30 mouse cellular contexts compared by ENCODE assay signal in genomic region chr3:38466880-38467405, GRCm38 (mm10). TPM values are rescaled to one million over a fixed set of nuclear protein-coding genes. Genes with fewer than 3 reads are reported as not detected.
DNase-seq lines count a peak whose midpoint lies in the region; ATAC-seq lines count a peak whose summit lies in the region.
"Had no signal": no experiment of that assay in that cellular context is flagged by ENCODE, and none has a peak within 500 bp of the region (broad histone marks: within the 10 kb centered on the region; RNA-seq: fewer than 3 reads in every experiment).

No protein-coding gene starts in this region.

- 59% methylated on average over 8 of the region's 8 CpGs for WGBS in embryonic facial prominence, embryonic 13.5 days
- WGBS in embryonic facial prominence, embryonic 10.5 days, result 62% methylated on average over 8 of the region's 8 CpGs
- 78% methylated on average over 8 of the region's 8 CpGs for WGBS in limb, embryonic 13.5 days
- WGBS in kidney, embryonic 16.5 days, result 82% methylated on average over 8 of the region's 8 CpGs

- ATAC-seq in embryonic facial prominence, embryonic 13.5 days (ENCODE audit: insufficient number of reproducible peaks, insufficient read depth, low FRiP score, low TSS enrichment, low read depth), result no peak
- ATAC-seq in limb, embryonic 13.5 days (ENCODE audit: low FRiP score, low read depth), result no peak
- ATAC-seq in granulocyte monocyte progenitor cell, adult 5-6 weeks (replicated peaks; ENCODE audit: poor library complexity, severe bottlenecking), result no peak
- ATAC-seq in kidney, embryonic 16.5 days (ENCODE audit: low FRiP score, low TSS enrichment), result no peak
- ATAC-seq: forebrain, embryonic 13.5 days; liver, embryonic 12.5 days had no signal

- 0 out of 2 replicates have a peak overlapping the region, but pooled peaks have one; percentile 27 for H3K9ac ChIP-seq in embryonic facial prominence, embryonic 13.5 days
- no peak overlapping the region for H3K9ac ChIP-seq in limb, embryonic 13.5 days
- no peak overlapping the region for H3K9ac ChIP-seq in kidney, embryonic 16.5 days (replicated peaks; ENCODE audit: low read length)
- H3K9ac ChIP-seq: forebrain, embryonic 13.5 days; hindbrain, embryonic 14.5 days; liver, embryonic 12.5 days had no signal

- no peaks in the 10 kb centered on the region for H3K27me3 ChIP-seq in embryonic facial prominence, embryonic 13.5 days
- H3K27me3 ChIP-seq in embryonic facial prominence, embryonic 10.5 days (replicated peaks; ENCODE audit: low read depth, poor library complexity, severe bottlenecking), result no peaks in the 10 kb centered on the region
- H3K27me3 ChIP-seq in limb, embryonic 13.5 days, result no peaks in the 10 kb centered on the region
- H3K27me3 ChIP-seq in kidney, embryonic 16.5 days (ENCODE audit: insufficient read depth, low read length), result no peaks in the 10 kb centered on the region
- H3K27me3 ChIP-seq: forebrain, embryonic 13.5 days; liver, embryonic 12.5 days had no signal

- peaks cover 49% of the 10 kb centered on the region for H3K36me3 ChIP-seq in embryonic facial prominence, embryonic 13.5 days
- H3K36me3 ChIP-seq in embryonic facial prominence, embryonic 10.5 days (replicated peaks), result peaks cover 70% of the 10 kb centered on the region
- peaks cover 44% of the 10 kb centered on the region for H3K36me3 ChIP-seq in limb, embryonic 13.5 days
- peaks cover 26% of the 10 kb centered on the region for H3K36me3 ChIP-seq in kidney, embryonic 16.5 days (ENCODE audit: insufficient read depth, low read length)
- H3K36me3 ChIP-seq: G1E had no signal

- no peaks in the 10 kb centered on the region for H3K9me3 ChIP-seq in embryonic facial prominence, embryonic 13.5 days
- H3K9me3 ChIP-seq in embryonic facial prominence, embryonic 10.5 days, result no peaks in the 10 kb centered on the region
- H3K9me3 ChIP-seq in limb, embryonic 13.5 days, result no peaks in the 10 kb centered on the region; the same call in 1 of the 2 replicates
- H3K9me3 ChIP-seq in kidney, embryonic 16.5 days (ENCODE audit: low read length), result no peaks in the 10 kb centered on the region
- H3K9me3 ChIP-seq: forebrain, embryonic 13.5 days; G1E; liver, embryonic 12.5 days had no signal

- peaks cover 19% of the 10 kb centered on the region for H3K4me1 ChIP-seq in embryonic facial prominence, embryonic 13.5 days
- 0 out of 2 replicates have a peak, but pooled peaks cover 5% of the 10 kb centered on the region for H3K4me1 ChIP-seq in embryonic facial prominence, embryonic 10.5 days
- peaks cover 13% of the 10 kb centered on the region; the same call in 1 of the 2 replicates for H3K4me1 ChIP-seq in limb, embryonic 13.5 days
- no peaks in the 10 kb centered on the region for H3K4me1 ChIP-seq in kidney, embryonic 16.5 days (ENCODE audit: insufficient read depth, low read length)
- H3K4me1 ChIP-seq: liver, embryonic 12.5 days had no signal

- DNase-seq in embryonic facial prominence, embryonic 10.5 days (ENCODE audit: low spot score), result no peak
- DNase-seq in layer of hippocampus, adult 9-11 months, result peak; percentile 15
- no peak for DNase-seq in layer of hippocampus, postnatal 10 days (ENCODE audit: low spot score in 2 of 2)
- peak; percentile 31 for DNase-seq in NIH3T3 (ENCODE audit: low read depth)
- DNase-seq: adrenal gland, postnatal 25 days; cerebellum, adult 18-20 months; cerebellum, postnatal 10 days; gastrocnemius, postnatal 14 days; heart, adult 11 months; heart, postnatal 36 days; kidney, adult 9 months; kidney, postnatal 14 days; lung, adult 18-20 months; lung, postnatal 10 days; midbrain, embryonic 14.5 days; right cerebral cortex, adult 18-20 months; spleen, adult 18-20 months; thymus, adult 2 months; thymus, postnatal 36 days had no signal

- no peak overlapping the region for H3K4me3 ChIP-seq in embryonic facial prominence, embryonic 13.5 days
- H3K4me3 ChIP-seq in embryonic facial prominence, embryonic 10.5 days, result no peak overlapping the region
- H3K4me3 ChIP-seq in limb, embryonic 13.5 days, result no peak overlapping the region
- no peak overlapping the region for H3K4me3 ChIP-seq in kidney, embryonic 16.5 days (ENCODE audit: low read length)
- H3K4me3 ChIP-seq: erythroblast, embryonic 14.5 days; forebrain, embryonic 13.5 days; left cerebral cortex, adult 2 months; liver, embryonic 12.5 days had no signal

- peak overlapping the region; percentile 16; the same call in 1 of the 2 replicates for H3K27ac ChIP-seq in embryonic facial prominence, embryonic 13.5 days
- no peak overlapping the region for H3K27ac ChIP-seq in embryonic facial prominence, embryonic 10.5 days (replicated peaks)
- peak overlapping the region; percentile 10; the same call in 1 of the 2 replicates for H3K27ac ChIP-seq in limb, embryonic 13.5 days
- no peak overlapping the region for H3K27ac ChIP-seq in kidney, embryonic 16.5 days (ENCODE audit: low read length)
- H3K27ac ChIP-seq: forebrain, embryonic 13.5 days; hindbrain, embryonic 14.5 days; left cerebral cortex, adult 2 months; liver, embryonic 12.5 days had no signal

- no peak overlapping the region for H3K4me2 ChIP-seq in embryonic facial prominence, embryonic 13.5 days
- no peak overlapping the region for H3K4me2 ChIP-seq in limb, embryonic 13.5 days (replicated peaks)
- H3K4me2 ChIP-seq in kidney, embryonic 16.5 days (replicated peaks; ENCODE audit: low read depth, low read length), result no peak overlapping the region
- H3K4me2 ChIP-seq: forebrain, embryonic 13.5 days; heart, embryonic 11.5 days; hindbrain, embryonic 14.5 days; liver, embryonic 12.5 days had no signal

RNA-seq across cellular contexts. Expression of gene Ankrd50, which starts 17.7 kb away (rescaled TPM):
- 22.3 and 25.6 TPM in 2 replicates for polyA plus RNA-seq in embryonic facial prominence, embryonic 13.5 days (2015; fragmentation: Nextera tagmentation; extraction: Ambion mirVana)
- polyA plus RNA-seq in embryonic facial prominence, embryonic 10.5 days (2016; fragmentation: Nextera tagmentation; extraction: Ambion mirVana), result 21.0 and 22.9 TPM in 2 replicates
- 10 to 100 TPM; 50.0 to 50.9 TPM for total RNA-seq in layer of hippocampus, postnatal 10 days (2021)
- polyA plus RNA-seq in limb, embryonic 13.5 days (2015; fragmentation: Nextera tagmentation; extraction: Ambion mirVana), result 18.8 and 23.5 TPM in 2 replicates
- 4.7 and 5.0 TPM in 2 replicates for total RNA-seq in granulocyte monocyte progenitor cell, adult 5-6 weeks (2014; fragmentation: Nextera tagmentation)
- total RNA-seq in granulocyte monocyte progenitor cell, adult 5-6 weeks (2017), result 6.2 TPM in 2 replicates
- 15.8 and 18.2 TPM in 2 replicates for polyA plus RNA-seq in kidney, embryonic 16.5 days (2015; fragmentation: Nextera tagmentation; extraction: Ambion mirVana)

Comparison
In these comparisons a context has a peak if more than half of its experiments do, and no peak if none do; other contexts are left out.
1. H3K27ac ChIP-seq: peak in embryonic facial prominence, embryonic 13.5 days (single experiment) and limb, embryonic 13.5 days (single experiment); none in embryonic facial prominence, embryonic 10.5 days (single experiment) and kidney, embryonic 16.5 days (single experiment).
2. DNase-seq: peak in layer of hippocampus, adult 9-11 months (single experiment) and NIH3T3 (single experiment); none in embryonic facial prominence, embryonic 10.5 days (single experiment) and layer of hippocampus, postnatal 10 days (0 of 2).